Mouse (Mus musculus): ENCODE measurements around the gene Gngt2. TPM values are rescaled to one million over a fixed set of nuclear protein-coding genes. Genes with fewer than 3 reads are reported as not detected.

Gene Gngt2
- 15.0 TPM for polyA plus RNA-seq (2015; fragmentation: Illumina TruSeq; extraction: RNeasy Lipid Tissue Mini Kit (QIAGEN cat#74804); ENCODE audit: low read depth, low replicate concordance)

GRCm38 (mm10) chr11:95837059-95837458 is at the start of gene Gngt2:
Gngt2 (plus strand) TSS chr11:95837216.

DNA sequence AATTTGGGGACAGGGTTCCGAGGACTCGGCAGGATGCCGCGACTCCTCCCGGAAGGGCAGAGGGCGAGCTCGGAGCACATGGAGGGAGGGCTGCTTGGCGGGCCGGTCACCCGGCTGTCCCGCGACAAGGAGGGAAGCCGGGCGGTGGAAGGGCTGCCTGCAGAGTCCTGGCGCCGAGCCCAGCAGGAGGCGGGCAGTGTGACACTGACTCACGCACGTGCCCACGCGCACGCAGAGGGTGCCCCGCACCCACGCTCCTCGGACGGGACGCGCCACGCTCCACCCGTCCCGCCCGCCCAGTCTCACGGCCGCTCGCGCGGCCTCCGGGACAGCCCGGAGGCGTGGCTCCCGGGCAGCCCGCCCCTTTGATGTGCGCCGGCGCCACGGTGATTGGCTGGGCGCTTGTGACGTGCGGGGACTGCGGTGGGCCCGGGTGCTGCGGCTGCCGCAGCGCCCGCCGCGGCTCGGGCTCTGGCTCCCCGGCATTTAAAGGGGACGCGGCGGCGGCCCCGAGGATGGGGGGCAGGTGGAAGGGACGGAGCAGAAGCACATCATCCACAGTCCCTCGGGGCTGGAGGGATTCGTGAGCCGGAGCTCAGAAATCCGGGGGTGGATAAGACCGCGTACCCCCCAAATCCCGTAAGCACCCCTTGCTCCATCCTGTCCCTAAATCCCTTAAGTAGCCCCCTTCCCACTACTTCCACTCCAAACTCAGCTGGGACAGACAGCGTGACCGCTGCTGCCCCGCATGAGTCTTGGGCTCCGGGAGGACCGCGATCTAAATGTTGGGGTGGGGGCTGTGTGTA is 12.7 kb upstream of the Gngt2 start, which contains the start of gene Phospho1:
TSS of gene Phospho1 (plus strand) at position 429 of the 806 bp plus-strand sequence.

DNA sequence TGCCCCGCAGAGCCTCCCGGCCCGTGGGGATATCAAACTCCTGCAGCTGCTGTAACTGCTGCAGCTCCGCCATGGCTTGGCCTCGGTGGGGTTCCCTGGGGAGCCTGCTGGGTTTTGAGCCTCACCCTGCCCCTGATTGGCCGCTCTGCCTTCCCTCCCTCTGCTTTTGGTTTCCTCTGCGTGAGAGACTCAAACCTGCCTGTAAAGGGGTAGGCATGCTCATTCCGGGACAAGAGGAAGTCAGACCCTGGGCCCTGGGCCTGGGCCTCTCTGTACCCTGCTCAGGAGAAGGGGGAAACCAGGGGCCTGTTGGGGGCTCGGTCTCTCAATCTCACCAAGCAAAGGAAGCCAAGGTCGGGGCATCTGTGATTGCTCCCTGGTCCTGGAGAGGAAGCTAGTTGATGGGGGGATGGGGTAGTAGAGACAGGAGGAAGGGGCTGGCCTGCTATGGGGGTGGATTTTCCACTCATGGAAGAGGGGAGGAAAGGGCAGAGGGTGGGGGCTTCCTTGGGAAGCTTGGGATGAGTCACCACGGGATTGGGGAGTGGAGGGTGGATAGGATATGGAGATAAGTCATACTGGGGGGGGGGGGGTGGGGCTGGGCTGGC is 5.2 kb downstream of the Gngt2 start, which contains the start of gene Abi3:
TSS of gene Abi3 (minus strand) at position 403 of the 608 bp plus-strand sequence.

Other genes with a start within 250 kb of the Gngt2 start
- 1.6 TPM for gene Ngfr, start 249.5 kb upstream of the Gngt2 start, polyA plus RNA-seq (2015; fragmentation: Illumina TruSeq; extraction: RNeasy Lipid Tissue Mini Kit (QIAGEN cat#74804); ENCODE audit: low read depth, low replicate concordance)
- gene Phb, start 170.3 kb upstream of the Gngt2 start, polyA plus RNA-seq (2015; fragmentation: Illumina TruSeq; extraction: RNeasy Lipid Tissue Mini Kit (QIAGEN cat#74804); ENCODE audit: low read depth, low replicate concordance), result 196 TPM
- 15.5 TPM for gene Zfp652, start 124.5 kb upstream of the Gngt2 start, polyA plus RNA-seq (2015; fragmentation: Illumina TruSeq; extraction: RNeasy Lipid Tissue Mini Kit (QIAGEN cat#74804); ENCODE audit: low read depth, low replicate concordance)
- not detected for gene B130006D01Rik, start 113.6 kb upstream of the Gngt2 start, polyA plus RNA-seq (2015; fragmentation: Illumina TruSeq; extraction: RNeasy Lipid Tissue Mini Kit (QIAGEN cat#74804); ENCODE audit: low read depth, low replicate concordance)
- 48.4 TPM for gene Phospho1, start 12.7 kb upstream of the Gngt2 start, polyA plus RNA-seq (2015; fragmentation: Illumina TruSeq; extraction: RNeasy Lipid Tissue Mini Kit (QIAGEN cat#74804); ENCODE audit: low read depth, low replicate concordance)
- 5.3 TPM for gene Abi3, start 5.3 kb downstream of the Gngt2 start, polyA plus RNA-seq (2015; fragmentation: Illumina TruSeq; extraction: RNeasy Lipid Tissue Mini Kit (QIAGEN cat#74804); ENCODE audit: low read depth, low replicate concordance)
- not detected for gene B4galnt2, start 77.7 kb downstream of the Gngt2 start, polyA plus RNA-seq (2015; fragmentation: Illumina TruSeq; extraction: RNeasy Lipid Tissue Mini Kit (QIAGEN cat#74804); ENCODE audit: low read depth, low replicate concordance)
- gene Igf2bp1, start 168.7 kb downstream of the Gngt2 start, polyA plus RNA-seq (2015; fragmentation: Illumina TruSeq; extraction: RNeasy Lipid Tissue Mini Kit (QIAGEN cat#74804); ENCODE audit: low read depth, low replicate concordance), result not detected
- gene Gip, start 187.3 kb downstream of the Gngt2 start, polyA plus RNA-seq (2015; fragmentation: Illumina TruSeq; extraction: RNeasy Lipid Tissue Mini Kit (QIAGEN cat#74804); ENCODE audit: low read depth, low replicate concordance), result not detected
- 132 TPM for gene Snf8, start 197.7 kb downstream of the Gngt2 start, polyA plus RNA-seq (2015; fragmentation: Illumina TruSeq; extraction: RNeasy Lipid Tissue Mini Kit (QIAGEN cat#74804); ENCODE audit: low read depth, low replicate concordance)
- gene Ube2z, start 228.2 kb downstream of the Gngt2 start, polyA plus RNA-seq (2015; fragmentation: Illumina TruSeq; extraction: RNeasy Lipid Tissue Mini Kit (QIAGEN cat#74804); ENCODE audit: low read depth, low replicate concordance), result 56.3 TPM
- 604 TPM for gene Atp5g1, start 238.5 kb downstream of the Gngt2 start, polyA plus RNA-seq (2015; fragmentation: Illumina TruSeq; extraction: RNeasy Lipid Tissue Mini Kit (QIAGEN cat#74804); ENCODE audit: low read depth, low replicate concordance)